Mouse (Mus musculus): ENCODE measurements at regions not wholly inside any gene's neighbourhood (a gene's known extent, or its start where the extent isn't known, plus 50 kb on each side); places are given as distances from the start of the nearest gene placed in this dataset.
A peak's percentile ranks its signal among the peaks of the same experiment; 100 is the strongest.

- peak in 1 of 2 experiments; percentile 2 for DNase-seq
Measured at GRCm38 (mm10) chr1:111754263-111754857, 110.4 kb downstream of the Dsel start.
